Mouse (Mus musculus) embryonic facial prominence, embryonic 11.5 days (tissue): ENCODE results near the gene Pgrmc1. TPM values are rescaled to one million over a fixed set of nuclear protein-coding genes. Genes with fewer than 3 reads are reported as not detected.
A peak's percentile ranks its signal among the peaks of the same experiment; 100 is the strongest.
"Not testable (repeated sequence)": the region's sequence is repeated elsewhere in the genome, so short reads cannot be mapped to it uniquely, and the experiment has no call there.

ENCODE experiments used
- ATAC-seq: fragments of 200-750 bp; cut with Nextera tagmentation; replicated peaks from 2 replicates; pipeline ENCODE4 v1.8.0; 2017; ENCODE audit warnings: low read depth; ENCODE audit not compliant: insufficient number of reproducible peaks, low FRiP score, low TSS enrichment
- DNase-seq: peaks from one replicate; pipeline ENCODE4 v3.0.0-alpha.2; 2015; ENCODE audit warnings: low spot score
- H3K27ac ChIP-seq: fragments of 300-500 bp; sonication (generic); replicated peaks from 2 replicates; pipeline ENCODE4 v1.5.1; 2014; ENCODE audit warnings: mild to moderate bottlenecking, low read depth, low read length, control low read depth
- H3K27me3 ChIP-seq: fragments of 300-500 bp; sonication (generic); 2 replicates; pipeline ENCODE4 v1.6.1; 2014; ENCODE audit warnings: mild to moderate bottlenecking, low read length, moderate library complexity, mixed read lengths; ENCODE audit not compliant: control insufficient read depth, insufficient read depth
- H3K36me3 ChIP-seq: fragments of 300-500 bp; sonication (generic); replicated peaks from 2 replicates; pipeline ENCODE4 v1.6.1; 2014; ENCODE audit warnings: low read depth, mild to moderate bottlenecking, low read length, moderate library complexity, mixed read lengths; ENCODE audit not compliant: control insufficient read depth, insufficient read depth
- H3K4me1 ChIP-seq: fragments of 300-500 bp; sonication (generic); 2 replicates; pipeline ENCODE4 v1.6.1; 2014; ENCODE audit warnings: low read length, mixed read lengths; ENCODE audit not compliant: control insufficient read depth, insufficient read depth
- H3K4me2 ChIP-seq: fragments of 300-500 bp; sonication (generic); 2 replicates; pipeline ENCODE4 v1.6.1; 2014; ENCODE audit warnings: low read depth, mild to moderate bottlenecking, control low read depth, low read length, moderate library complexity
- H3K4me3 ChIP-seq: fragments of 300-500 bp; sonication (generic); 2 replicates; pipeline ENCODE4 v1.5.1; 2014; ENCODE audit warnings: low read depth, low read length, control low read depth
- H3K9ac ChIP-seq: fragments of 300-500 bp; sonication (generic); replicated peaks from 2 replicates; pipeline ENCODE4 v1.6.1; 2014; ENCODE audit warnings: mild to moderate bottlenecking, control low read depth, low read length
- H3K9me3 ChIP-seq: fragments of 300-500 bp; sonication (generic); replicated peaks from 2 replicates; pipeline ENCODE4 v1.6.1; 2016; ENCODE audit warnings: mild to moderate bottlenecking, low read length, inconsistent platforms, mixed read lengths; ENCODE audit not compliant: control insufficient read depth
- WGBS: fragments of 180-500 bp; shearing (Covaris S2); extraction: QIAGEN DNeasy Blood & Tissue Kit; methylation state at CpG from one replicate; pipeline ENCODE4 v1.1.7; 2014; 5-methylcytosine and 5-hydroxymethylcytosine counted together
- polyA plus RNA-seq: library from polyadenylated mRNA; unstranded; fragments of >200 nt; fragmentation: Nextera tagmentation; extraction: Ambion mirVana; gene quantifications from 2 replicates; pipeline ENCODE4 v1.2.1, GENCODE M21; 2014

Pgrmc1 gene
- polyA plus RNA-seq, 1 experiment from 2014 or later, result 449 TPM

DNA sequence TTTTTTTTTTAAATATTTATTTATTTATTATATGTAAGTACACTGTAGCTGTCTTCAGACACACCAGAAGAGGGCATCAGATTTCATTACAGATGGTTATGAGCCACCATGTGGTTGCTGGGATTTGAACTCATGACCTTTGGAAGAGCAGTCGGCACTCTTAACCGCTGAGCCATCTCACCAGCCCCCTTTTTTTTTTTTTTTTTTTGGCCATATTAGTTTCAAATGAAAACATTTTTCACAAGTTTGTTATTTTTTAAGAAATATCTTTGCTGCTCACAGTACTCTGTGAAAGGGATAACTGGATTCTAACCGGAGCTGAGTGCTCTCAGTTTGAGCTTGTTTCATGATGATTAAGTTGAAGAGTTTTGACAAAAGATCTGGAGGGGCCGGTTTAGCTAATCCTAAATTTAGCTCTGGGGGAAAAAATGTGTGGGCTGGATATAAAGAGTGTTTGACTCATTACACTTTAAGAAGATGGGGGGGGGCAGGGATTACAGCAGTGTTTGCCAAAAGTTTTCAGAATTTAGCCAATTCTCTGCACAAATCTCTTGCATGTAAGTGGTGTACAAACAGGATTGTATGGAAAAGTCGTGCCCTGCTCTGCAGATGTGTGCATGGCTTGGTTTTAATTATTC, 1.4 kb upstream of the Pgrmc1 start:
- not testable (repeated sequence) for H3K27ac ChIP-seq, H3K4me1 ChIP-seq, H3K9me3 ChIP-seq, H3K36me3 ChIP-seq, H3K4me3 ChIP-seq, H3K9ac ChIP-seq, H3K27me3 ChIP-seq, H3K4me2 ChIP-seq, ATAC-seq
- DNase-seq, result peak; percentile 4
- 56% methylated on average over 3 of the region's 5 CpGs for WGBS

DNA sequence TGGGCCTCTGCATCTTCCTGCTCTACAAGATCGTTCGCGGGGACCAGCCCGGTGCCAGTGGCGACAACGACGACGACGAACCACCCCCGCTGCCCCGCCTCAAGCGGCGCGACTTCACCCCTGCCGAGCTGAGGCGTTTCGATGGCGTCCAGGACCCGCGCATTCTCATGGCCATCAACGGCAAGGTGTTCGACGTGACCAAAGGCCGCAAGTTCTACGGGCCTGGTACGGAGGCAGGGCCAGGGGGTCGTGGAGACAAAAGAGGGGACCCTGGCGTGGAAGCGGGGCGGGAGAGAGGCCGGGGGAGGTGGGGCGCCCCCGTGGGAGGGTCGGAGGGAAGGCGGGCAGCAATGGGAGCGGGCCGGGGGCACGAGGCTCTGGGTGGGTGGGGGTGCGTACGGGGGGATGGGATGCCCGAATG, 394 bp downstream of the Pgrmc1 start:
- Histone ChIP-seq H3K4me1 (no peaks in the 10 kb centered on the region), H3K36me3 (no peaks in the 10 kb centered on the region), H3K27me3 (no peaks in the 10 kb centered on the region), H3K27ac (peak overlapping the region; percentile 68; the same call in 1 of the 2 replicates), H3K9me3 (no peaks in the 10 kb centered on the region), H3K4me3 (peak overlapping the region; percentile 66), H3K4me2 (peak overlapping the region; percentile 32), H3K9ac (peak overlapping the region; percentile 78)
- ATAC-seq (peak; percentile 50; the same call in 1 of the 2 replicates), DNase-seq (peak; percentile 22)
- WGBS, result 22% methylated on average over 33 of the region's 41 CpGs

DNA sequence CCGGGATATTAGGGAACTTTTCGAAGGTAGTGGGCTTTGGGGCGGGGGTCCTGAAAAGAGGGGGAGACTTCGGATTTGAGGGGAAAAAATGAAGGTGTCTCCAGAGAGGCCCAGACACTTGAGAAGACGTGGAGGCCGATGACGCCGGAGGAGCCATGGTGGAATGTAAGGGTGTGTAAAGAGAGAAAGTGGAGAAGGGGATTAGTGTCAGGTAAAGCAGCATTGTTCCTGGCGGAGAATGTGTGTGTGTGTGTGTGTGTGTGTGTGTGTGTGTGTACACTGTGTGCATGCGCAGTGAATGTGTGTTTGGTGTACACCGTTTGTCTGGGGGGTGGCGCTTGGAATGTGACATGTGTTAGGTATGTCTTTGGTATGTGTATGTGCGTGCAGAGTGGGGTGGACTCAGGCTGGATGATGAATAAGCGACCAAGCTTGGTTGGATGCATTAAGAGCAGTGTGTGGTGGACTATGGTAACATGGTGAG, 897 bp downstream of the Pgrmc1 start:
- 0 out of 2 replicates have a peak overlapping the region, but pooled peaks have one; percentile 68 for H3K27ac ChIP-seq
- no peaks in the 10 kb centered on the region for H3K27me3 ChIP-seq
- peak overlapping the region; percentile 66 for H3K4me3 ChIP-seq
- peak overlapping the region; percentile 78 for H3K9ac ChIP-seq
- H3K4me1 ChIP-seq, result no peaks in the 10 kb centered on the region
- WGBS, result 25% methylated on average over 12 of the region's 14 CpGs
- DNase-seq (peak; percentile 33), ATAC-seq (peak; percentile 75)
- no peaks in the 10 kb centered on the region for H3K36me3 ChIP-seq
- no peaks in the 10 kb centered on the region for H3K9me3 ChIP-seq
- peak overlapping the region; percentile 30 for H3K4me2 ChIP-seq

DNA sequence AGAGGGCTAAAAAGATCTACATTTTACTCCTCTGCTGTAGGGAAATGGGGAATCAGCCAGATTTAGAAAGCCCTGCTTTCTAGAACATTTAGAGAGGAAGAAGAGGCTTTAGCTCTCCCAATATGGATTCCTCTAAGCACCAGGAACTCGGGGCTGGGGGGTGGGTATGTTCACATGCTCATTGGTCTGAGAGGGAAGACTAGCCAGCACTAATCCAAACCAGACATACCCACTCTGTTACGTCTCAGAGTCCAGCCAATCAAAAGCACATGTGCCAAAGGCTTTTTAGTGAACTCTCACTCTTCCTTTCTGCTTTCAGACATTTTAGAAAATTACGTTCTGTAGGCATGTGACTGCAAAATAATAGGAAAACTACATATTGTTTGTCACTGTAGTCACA, 1.6 kb downstream of the Pgrmc1 start:
- no peak for ATAC-seq
- peak; percentile 85 for DNase-seq
- Histone ChIP-seq H3K27ac (0 out of 2 replicates have a peak overlapping the region, but pooled peaks have one; percentile 22), H3K4me3 (peak overlapping the region; percentile 66), H3K27me3 (no peaks in the 10 kb centered on the region), H3K36me3 (no peaks in the 10 kb centered on the region), H3K9ac (no peak overlapping the region; the same call in 1 of the 2 replicates), H3K4me1 (no peaks in the 10 kb centered on the region), H3K9me3 (no peaks in the 10 kb centered on the region), H3K4me2 (peak overlapping the region; percentile 30)
- 26% methylated on average over 3 of the region's 3 CpGs for WGBS

DNA sequence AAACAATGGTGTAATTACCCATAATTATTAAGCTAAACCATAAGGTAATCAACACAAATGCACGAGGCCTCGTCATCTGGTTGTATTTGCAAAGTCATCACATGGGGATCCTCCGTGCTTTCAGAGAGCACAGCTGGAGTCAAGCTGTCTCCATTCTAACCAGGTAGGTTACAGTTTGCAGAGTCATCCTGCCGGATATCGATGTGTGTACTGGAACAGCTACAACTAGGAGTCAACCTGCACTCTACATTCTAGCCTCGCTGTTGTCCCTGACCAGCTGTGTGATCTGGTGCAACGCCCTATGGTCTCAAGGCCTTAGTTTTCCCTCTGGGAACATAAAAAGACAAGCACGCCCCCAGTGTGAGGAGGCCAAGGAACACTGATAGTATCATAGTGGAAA, 2.1 kb downstream of the Pgrmc1 start:
- H3K4me3 ChIP-seq, result peak overlapping the region; percentile 8; the same call in 1 of the 2 replicates
- DNase-seq, result peak; percentile 8

DNA sequence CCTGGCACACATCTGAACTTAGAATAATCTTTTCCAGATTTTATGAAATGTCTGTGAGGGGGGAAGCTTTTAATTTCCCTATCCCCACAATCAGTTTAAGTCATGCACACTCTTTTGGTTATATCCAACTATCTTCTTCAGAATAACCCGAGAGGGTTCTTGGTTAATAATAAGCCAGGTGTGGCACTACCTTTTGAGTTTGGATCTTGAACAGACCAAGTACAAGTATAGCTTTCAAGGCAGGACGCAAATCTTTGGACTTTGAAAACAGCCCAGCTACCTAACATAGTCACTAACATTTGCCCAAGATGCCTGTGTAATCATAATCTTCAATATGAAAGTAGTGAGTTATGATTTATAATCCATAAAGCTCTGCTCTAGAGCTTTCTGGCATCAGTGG, 4.9 kb downstream of the Pgrmc1 start:
- Histone ChIP-seq H3K4me2 (no peak overlapping the region), H3K27ac (no peak overlapping the region), H3K9me3 (no peaks in the 10 kb centered on the region), H3K4me3 (no peak overlapping the region), H3K4me1 (no peaks in the 10 kb centered on the region), H3K36me3 (no peaks in the 10 kb centered on the region), H3K27me3 (no peaks in the 10 kb centered on the region), H3K9ac (no peak overlapping the region)
- DNase-seq (no peak), ATAC-seq (no peak)
- 83% methylated on average over 2 of the region's 2 CpGs for WGBS

More for the DNA sequence above, 2.1 kb downstream of the Pgrmc1 start:
- Histone ChIP-seq H3K4me2 (peak overlapping the region; percentile 21; the same call in 1 of the 2 replicates), H3K4me1 (no peaks in the 10 kb centered on the region), H3K27ac (no peak overlapping the region), H3K27me3 (no peaks in the 10 kb centered on the region), H3K9me3 (no peaks in the 10 kb centered on the region), H3K36me3 (no peaks in the 10 kb centered on the region), H3K9ac (no peak overlapping the region; the same call in 1 of the 2 replicates)
- WGBS, result 61% methylated on average over 8 of the region's 8 CpGs
- no peak for ATAC-seq

DNA sequence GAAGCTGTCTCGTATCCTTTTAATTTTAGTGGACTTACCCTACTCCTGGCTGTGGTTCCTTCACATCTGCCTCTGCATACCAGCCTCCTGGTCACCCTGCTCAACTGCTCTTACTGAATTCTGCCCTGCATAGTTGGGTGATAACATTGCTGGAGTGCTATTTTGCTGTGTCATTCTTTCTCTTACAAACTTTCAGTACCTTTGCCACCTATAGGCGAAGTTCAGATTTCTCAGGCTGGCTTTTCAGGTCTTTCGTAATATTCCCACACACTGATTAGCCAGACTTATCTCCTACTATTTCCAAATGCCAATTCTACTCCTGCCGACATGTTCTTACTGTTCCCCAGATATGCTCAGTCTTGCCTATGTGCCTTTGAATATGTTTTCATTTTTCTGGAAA, 6.0 kb downstream of the Pgrmc1 start:
- ATAC-seq (no peak), DNase-seq (no peak)
- no peak overlapping the region for H3K4me3 ChIP-seq
- H3K9me3 ChIP-seq, result no peaks in the 10 kb centered on the region
- H3K36me3 ChIP-seq, result no peaks in the 10 kb centered on the region
- WGBS, result 79% methylated on average over 4 of the region's 4 CpGs
- no peak overlapping the region for H3K4me2 ChIP-seq
- no peaks in the 10 kb centered on the region for H3K4me1 ChIP-seq
- no peak overlapping the region for H3K9ac ChIP-seq
- no peaks in the 10 kb centered on the region for H3K27me3 ChIP-seq
- no peak overlapping the region for H3K27ac ChIP-seq

DNA sequence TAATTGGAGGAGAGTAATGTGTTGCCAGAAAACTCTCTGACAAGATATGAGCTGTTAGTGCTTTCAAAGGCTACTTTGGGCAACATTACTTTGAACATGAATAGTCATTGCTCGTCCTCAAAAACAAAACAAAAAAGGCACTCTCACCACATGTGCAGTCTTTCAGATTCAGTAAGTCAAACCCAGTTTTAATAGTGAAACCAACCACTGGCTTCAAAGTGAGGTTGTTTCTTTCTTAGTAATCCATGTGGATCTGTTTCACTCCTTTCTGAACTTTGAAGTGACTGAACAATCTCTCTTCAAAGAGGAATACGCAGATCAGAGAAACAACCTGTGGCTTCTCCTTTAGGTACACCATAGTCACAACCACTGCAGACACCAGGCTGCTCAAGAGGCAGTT, 11.1 kb downstream of the Pgrmc1 start:
- ATAC-seq, result no peak

More for the DNA sequence above, 11.1 kb downstream of the Pgrmc1 start:
- H3K9ac ChIP-seq, result no peak overlapping the region
- H3K36me3 ChIP-seq, result no peaks in the 10 kb centered on the region
- 92% methylated on average over 2 of the region's 2 CpGs for WGBS
- H3K4me3 ChIP-seq, result no peak overlapping the region
- H3K4me2 ChIP-seq, result no peak overlapping the region
- no peaks in the 10 kb centered on the region for H3K27me3 ChIP-seq
- H3K9me3 ChIP-seq, result no peaks in the 10 kb centered on the region
- no peak overlapping the region for H3K27ac ChIP-seq
- DNase-seq, result no peak
- no peaks in the 10 kb centered on the region for H3K4me1 ChIP-seq
